Mouse (Mus musculus) adrenal gland, postnatal 36 days (tissue): ENCODE results near the gene Prrt3. TPM values are rescaled to one million over a fixed set of nuclear protein-coding genes. Genes with fewer than 3 reads are reported as not detected.

ENCODE experiments used
- DNase-seq, 2 experiments: peaks; one replicate each; pipeline ENCODE4 v3.0.0; 2021; ENCODE audit warnings: mixed read lengths in 1 of 2
- total RNA-seq, 2 experiments: library from RNA; stranded (reverse); gene quantifications; 2 replicates each; pipeline ENCODE4 v1.2.3; 2021

Prrt3 gene
- total RNA-seq, 2 experiments from 2014 or later, result 0.17 to 0.26 TPM

DNA sequence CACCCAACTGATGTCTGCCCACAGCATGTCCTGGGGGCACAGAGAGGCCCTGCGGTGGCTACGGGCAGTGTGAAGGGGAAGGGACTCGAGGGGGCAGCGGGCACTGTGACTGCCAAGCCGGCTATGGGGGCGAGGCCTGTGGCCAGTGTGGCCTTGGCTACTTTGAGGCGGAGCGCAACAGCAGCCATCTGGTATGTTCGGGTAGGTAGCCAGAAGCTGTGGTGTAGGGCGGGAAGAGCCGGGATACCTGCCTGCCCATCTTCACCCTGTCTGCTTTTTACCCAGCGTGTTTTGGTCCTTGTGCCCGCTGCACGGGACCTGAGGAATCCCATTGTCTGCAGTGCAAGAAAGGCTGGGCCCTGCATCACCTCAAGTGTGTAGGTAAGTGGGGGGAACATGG, 12.3 kb downstream of the Prrt3 start:
- no peak for DNase-seq

DNA sequence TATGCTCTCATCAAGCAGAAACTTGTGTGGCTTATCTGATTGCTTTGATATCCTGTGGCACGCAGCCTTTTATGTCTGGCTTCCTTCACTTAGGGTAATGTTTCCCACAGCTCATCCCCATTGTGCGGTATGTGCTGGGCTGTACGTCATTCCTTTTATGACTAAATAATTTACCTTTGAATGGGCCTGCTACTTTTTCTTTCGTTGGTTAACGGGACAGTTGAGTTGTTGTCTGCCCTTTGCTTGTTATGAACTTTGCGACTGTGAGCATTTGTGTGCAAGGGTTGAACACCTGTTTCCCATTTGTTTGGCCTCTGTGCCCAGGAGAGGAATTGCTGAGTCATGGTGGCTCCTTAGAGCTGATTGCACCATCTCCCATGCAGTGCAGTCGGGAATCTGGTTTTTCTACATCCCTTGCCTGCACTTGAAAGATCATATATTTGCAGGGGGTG, 14.6 kb downstream of the Prrt3 start:
- DNase-seq, result peak in 1 of 2 experiments; percentile 36

- peak; percentile 25 to 34 for DNase-seq
Measured at GRCm38 (mm10) chr6:113483729-113484128, 18.0 kb downstream of the Prrt3 start.

DNA sequence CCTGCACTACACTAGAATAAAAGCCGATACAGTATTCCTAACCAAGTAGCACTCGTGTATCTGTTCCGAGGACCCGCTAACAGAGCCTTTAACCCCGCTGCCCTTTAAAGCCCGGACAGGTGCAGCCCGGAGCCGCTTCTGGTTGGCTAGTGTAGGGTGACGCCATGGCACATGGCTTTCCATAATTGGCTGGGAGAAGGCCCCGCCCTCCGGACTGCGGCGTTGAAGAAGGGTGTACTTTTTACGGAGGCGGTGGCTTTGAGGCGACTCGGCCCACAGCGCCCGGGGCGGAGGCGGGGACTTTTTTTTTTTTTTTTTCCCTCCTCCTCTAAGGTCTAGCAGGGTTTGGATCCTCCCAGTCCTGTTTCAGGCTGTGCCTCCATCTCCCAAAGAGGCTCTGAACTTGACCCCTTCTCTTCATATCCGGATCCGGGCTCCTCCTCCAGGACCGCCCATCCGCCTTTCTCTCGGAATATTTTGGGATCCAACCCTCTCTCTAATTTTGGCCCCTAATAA, 18.6 kb downstream of the Prrt3 start, which contains the start of gene Creld1:
Gene Creld1 (plus strand): TSS at position 198 of the 516 bp plus-strand sequence.
- peak; percentile 97 for DNase-seq

- peak; percentile 57 to 63 for DNase-seq
Measured at GRCm38 (mm10) chr6:113482477-113483099, 19.1 kb downstream of the Prrt3 start.

DNA sequence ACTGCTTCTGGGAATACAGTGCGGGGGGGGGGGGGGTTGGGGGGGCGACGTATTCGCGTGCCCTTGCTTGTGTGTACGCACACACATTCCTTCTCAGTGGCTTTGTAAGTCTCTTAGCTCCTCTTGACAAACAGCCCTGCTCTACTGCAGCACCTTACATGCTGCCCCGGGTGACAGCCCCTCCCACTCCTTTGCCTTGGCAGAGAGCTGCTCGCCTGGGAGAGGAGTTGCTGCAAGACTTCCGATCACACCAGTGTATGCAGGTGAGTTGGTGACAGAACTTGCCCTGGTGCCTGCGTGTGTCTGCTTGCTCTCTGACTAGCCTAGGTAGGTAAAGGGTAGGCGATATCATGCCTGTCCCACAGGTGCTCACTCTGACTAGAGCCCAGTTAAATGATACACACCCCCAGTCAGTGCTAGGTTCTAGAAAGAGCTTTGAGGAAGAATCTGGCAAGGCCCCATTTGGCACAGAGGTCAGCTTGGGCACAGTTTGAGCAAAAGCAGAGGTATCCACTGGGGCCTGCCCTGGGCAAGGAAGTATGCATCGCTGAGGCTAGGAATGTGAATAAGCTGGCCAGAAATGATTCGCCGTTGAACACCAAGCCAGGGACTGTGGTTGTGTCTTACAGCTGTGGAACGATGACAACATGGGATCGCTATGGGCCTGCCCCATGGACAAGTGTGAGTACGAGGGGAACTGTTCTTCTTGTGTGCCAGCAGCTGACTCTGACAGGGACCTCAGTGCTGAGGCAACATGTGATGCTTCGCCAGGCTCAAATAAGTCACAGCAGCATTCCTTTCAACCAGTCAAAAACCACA, 21.0 kb downstream of the Prrt3 start:
- peak in 1 of 2 experiments; percentile 69 for DNase-seq

DNA sequence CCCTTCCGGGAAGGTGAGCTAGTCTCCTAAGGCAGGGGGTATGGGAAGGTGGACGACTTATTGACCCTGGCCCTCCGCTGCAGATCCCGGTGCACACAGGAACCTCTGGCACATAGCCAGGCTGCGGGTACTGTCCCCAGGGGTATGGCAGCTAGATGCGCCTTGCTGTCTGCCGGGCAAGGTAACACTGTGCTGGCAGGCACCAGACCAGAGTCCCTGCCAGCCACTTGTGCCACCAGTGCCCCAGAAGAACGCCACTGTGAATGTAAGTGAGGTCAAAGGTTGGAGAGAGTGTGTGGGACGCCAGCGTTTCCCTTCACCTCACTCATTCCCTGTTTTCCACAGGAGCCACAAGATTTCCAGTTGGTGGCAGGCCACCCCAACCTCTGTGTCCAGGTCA, 22.8 kb downstream of the Prrt3 start:
- peak in 1 of 2 experiments; percentile 30 for DNase-seq

- no peak for DNase-seq
Measured at GRCm38 (mm10) chr6:113477353-113477752, 24.4 kb downstream of the Prrt3 start.

GRCm38 (mm10) chr6:113473715-113474114, 28.0 kb downstream of the Prrt3 start:
- DNase-seq, result no peak

DNA sequence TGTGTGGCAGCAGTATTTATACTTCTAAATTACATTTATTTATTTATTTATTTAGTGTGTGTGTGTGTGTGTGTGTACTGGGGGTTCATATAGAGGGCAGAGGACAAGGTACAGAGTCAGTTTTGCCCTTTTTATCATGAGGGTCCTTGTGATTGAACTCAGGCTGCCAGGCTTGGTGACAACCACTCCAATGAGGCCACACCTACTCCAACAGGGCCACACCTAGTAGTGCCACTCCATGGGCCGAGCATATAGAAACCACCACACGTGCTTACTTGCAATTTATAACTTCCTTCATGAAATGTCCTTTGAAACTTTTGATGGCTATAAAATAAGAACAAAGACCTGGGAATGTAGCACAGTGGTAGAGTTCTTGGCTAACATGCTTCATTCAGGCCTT, 28.5 kb downstream of the Prrt3 start:
- no peak for DNase-seq

GRCm38 (mm10) chr6:113472061-113472460, 29.7 kb downstream of the Prrt3 start:
- DNase-seq, result no peak

DNA sequence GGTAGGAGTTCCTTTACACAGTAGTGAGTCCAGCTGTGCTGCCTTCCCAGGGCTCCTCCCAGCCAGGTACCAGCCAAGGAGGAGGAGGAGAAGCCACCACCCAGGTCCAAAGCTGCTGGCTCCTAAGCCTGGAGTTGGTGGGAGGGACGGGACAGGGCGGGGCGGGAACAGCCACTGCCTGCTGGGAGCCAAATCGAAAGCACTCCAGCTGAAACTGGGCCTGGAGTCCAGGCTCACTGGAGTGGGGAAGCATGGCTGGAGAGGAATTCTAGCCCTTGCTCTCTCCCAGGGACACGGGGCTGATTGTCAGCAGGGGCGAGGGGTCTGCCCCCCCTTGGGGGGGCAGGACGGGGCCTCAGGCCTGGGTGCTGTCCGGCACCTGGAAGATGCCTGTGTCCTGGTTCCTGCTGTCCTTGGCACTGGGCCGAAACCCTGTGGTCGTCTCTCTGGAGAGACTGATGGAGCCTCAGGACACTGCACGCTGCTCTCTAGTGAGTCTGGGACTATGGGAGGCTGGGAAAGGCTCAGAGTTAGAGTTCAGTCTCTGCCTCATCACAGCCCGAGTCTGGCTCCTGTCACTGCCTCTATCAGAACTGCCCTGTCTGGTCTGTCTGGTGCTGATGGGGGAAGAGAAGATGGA, 30.3 kb downstream of the Prrt3 start, which contains the start of gene Il17rc:
Gene Il17rc (plus strand): TSS at position 131 of the 640 bp plus-strand sequence.
- DNase-seq, result peak; percentile 62 to 78

- peak; percentile 82 to 89 for DNase-seq
Measured at GRCm38 (mm10) chr6:113469432-113469831, 32.3 kb downstream of the Prrt3 start.

- DNase-seq, result peak; percentile 62 to 73
Measured at GRCm38 (mm10) chr6:113469021-113469420, 32.7 kb downstream of the Prrt3 start.

DNA sequence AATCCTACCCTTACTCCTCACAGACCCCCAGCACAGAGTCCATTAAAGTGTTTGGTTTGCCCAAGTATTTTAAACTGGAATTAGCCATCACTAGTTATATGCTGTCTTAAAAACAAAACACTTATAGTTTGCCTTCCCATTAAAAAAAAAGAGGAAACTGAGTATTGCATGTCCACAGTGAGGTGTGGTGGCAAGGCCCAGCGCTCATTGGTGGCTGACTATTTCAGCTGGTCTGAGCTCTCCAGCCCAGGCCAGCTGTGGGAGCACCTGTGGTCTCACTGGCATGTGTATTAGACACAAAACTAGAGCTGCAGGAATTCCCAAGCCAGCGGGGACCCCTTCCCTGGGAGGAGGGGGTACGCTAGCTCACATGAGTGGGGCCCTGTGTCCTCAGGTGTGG, 33.2 kb downstream of the Prrt3 start:
- no peak for DNase-seq

GRCm38 (mm10) chr6:113465602-113466001, 36.1 kb downstream of the Prrt3 start:
- no peak for DNase-seq

DNA sequence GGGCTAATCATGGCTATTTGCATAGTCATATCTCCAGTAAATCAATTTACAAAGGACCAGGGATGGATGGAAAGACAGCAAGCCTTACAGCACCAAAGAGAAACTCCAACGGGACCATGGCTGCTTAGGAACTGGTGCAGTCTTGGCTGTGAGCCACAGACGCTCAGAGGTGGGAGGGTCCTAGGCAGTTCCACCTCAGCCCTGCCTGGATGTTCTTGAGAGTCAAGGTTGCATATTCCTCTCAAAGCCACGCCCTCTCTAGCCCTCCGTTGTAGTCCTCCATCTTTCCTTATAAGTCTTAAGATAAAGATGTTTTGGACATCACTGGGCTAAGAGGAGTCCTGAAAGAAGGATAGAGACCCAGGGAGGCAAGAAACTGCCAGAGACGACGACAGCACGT, 37.7 kb downstream of the Prrt3 start:
- no peak for DNase-seq

- no peak for DNase-seq
Measured at GRCm38 (mm10) chr6:113458635-113459034, 43.1 kb downstream of the Prrt3 start.

GRCm38 (mm10) chr6:113457952-113458534, 43.7 kb downstream of the Prrt3 start, which contains the start of gene Il17re:
Gene Il17re, plus strand, starts transcription at chr6:113458484.
- no peak for DNase-seq

DNA sequence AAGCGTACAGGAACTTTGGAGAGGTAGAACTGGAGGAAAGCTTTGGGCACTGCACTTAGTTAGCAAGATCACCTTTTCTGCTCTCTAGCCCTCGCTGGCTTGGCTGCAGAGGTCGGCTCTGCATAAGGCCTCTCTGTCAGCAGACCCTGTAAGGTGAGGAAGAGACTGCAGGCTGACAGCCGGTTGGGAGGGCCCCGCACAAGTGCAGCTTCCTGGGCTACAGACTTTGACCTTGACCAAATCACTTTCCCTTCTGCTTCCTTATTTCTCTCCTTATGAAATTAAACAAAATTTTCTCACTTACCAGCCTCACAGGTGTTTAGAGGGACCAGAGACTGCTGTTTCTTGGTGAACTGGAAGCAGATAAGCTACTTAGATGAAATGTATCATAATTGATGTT, 46.7 kb downstream of the Prrt3 start:
- DNase-seq, result no peak

DNA sequence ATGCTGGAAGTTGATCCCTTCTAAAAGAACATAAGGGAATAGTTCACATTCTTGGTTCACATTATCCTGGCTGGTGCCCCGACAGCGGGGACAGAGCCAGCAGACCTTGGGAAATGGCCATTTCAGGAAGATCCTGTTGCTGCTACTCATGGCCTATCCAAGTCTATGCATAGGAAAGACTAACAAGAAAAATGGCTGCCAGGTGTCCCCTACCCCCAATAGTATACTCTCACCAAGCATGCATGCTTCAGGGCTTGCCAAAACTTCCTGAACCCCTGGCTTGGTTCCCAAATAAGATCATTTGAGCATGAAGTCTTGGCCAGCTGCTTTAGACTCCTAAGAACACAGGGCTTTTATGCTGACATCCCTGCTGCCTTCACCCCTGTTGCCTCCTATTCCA, 49.9 kb downstream of the Prrt3 start:
- no peak for DNase-seq

DNA sequence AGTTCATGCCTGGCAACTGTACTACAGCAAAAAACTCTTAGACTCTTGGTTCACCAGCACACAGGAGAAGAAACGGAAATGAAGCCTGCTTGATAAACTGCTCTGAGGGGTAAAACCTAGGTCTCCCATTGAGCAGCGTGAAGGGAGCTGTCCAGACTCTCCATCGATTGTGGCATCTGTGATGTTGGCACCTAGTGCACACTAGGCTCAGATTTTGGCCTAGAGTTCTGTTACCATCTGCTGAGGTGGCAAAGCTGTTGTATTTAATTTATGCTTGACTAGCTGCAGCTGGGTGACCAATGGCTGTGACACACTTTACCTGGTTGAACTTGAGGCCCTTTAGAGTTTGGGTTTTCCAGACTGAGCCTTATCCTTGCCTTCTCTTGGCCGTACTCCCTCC, 54.1 kb downstream of the Prrt3 start:
- DNase-seq, result no peak
